Mouse (Mus musculus) liver, embryonic 14.5 days (tissue): Measurements from ENCODE around the gene Fam173a. TPM values are rescaled to one million over a fixed set of nuclear protein-coding genes. Genes with fewer than 3 reads are reported as not detected.

Experiments
- ATAC-seq: fragments of 200-750 bp; cut with Nextera tagmentation; 2 replicates; pipeline ENCODE4 v1.8.0; 2017; ENCODE audit warnings: moderate number of reproducible peaks, mild to moderate bottlenecking, moderate library complexity; ENCODE audit not compliant: insufficient read depth
- DNase-seq, 3 experiments: peaks; one replicate each; pipeline ENCODE4 v3.0.0-alpha.2; 2012 to 2013; ENCODE audit warnings: low read depth in 3 of 3, low spot score in 3 of 3
- H3K27ac ChIP-seq: fragments of 300-500 bp; sonication (generic); 2 replicates; pipeline ENCODE4 v1.5.1; 2014; ENCODE audit warnings: moderate library complexity, mild to moderate bottlenecking, control low read depth, inconsistent platforms
- H3K27me3 ChIP-seq: fragments of 300-500 bp; sonication (generic); 2 replicates; pipeline ENCODE4 v1.6.1; 2014; ENCODE audit warnings: mild to moderate bottlenecking, low read length, moderate library complexity; ENCODE audit not compliant: control insufficient read depth, insufficient read depth
- H3K36me3 ChIP-seq: fragments of 300-500 bp; sonication (generic); replicated peaks from 2 replicates; pipeline ENCODE4 v1.6.1; 2014; ENCODE audit warnings: low read depth; ENCODE audit not compliant: control insufficient read depth, insufficient read depth
- H3K4me1 ChIP-seq, 2 experiments: fragments of 200-500 bp in 1 of 2; fragments of 300-500 bp in 1 of 2; sonication (generic) in 1 of 2; replicated peaks; 2 replicates each; pipeline ENCODE4 v1.6.1; 2012 to 2014; ENCODE audit warnings: antibody characterized with exemption in 1 of 2, inconsistent platforms in 1 of 2, low read length in 1 of 2; ENCODE audit not compliant: control insufficient read depth in 2 of 2, insufficient read depth in 2 of 2
- H3K4me2 ChIP-seq: fragments of 300-500 bp; sonication (generic); 2 replicates; pipeline ENCODE4 v1.6.1; 2014; ENCODE audit warnings: low read depth, mild to moderate bottlenecking, control low read depth, moderate library complexity
- H3K4me3 ChIP-seq, 2 experiments: fragments of 200-500 bp in 1 of 2; fragments of 300-500 bp in 1 of 2; sonication (generic) in 1 of 2; 2 replicates each; pipeline ENCODE4 v1.5.1; 2012 to 2014; ENCODE audit warnings: low read depth in 2 of 2, low read length in 2 of 2, mild to moderate bottlenecking in 2 of 2, control low read depth in 1 of 2, inconsistent platforms in 1 of 2, moderate library complexity in 1 of 2; ENCODE audit not compliant: insufficient read depth in 1 of 2
- H3K9ac ChIP-seq: fragments of 300-500 bp; sonication (generic); replicated peaks from 2 replicates; pipeline ENCODE4 v1.6.1; 2014; ENCODE audit warnings: mild to moderate bottlenecking, control low read depth, moderate library complexity
- H3K9me3 ChIP-seq: fragments of 300-500 bp; sonication (generic); 2 replicates; pipeline ENCODE4 v1.6.1; 2016; ENCODE audit warnings: low read length, mixed read lengths; ENCODE audit not compliant: control insufficient read depth
- CTCF ChIP-seq: IDR thresholded peaks from 2 replicates; pipeline ENCODE4 v1.5.1; 2016; ENCODE audit warnings: antibody characterized with exemption, low read depth, control low read depth
- EP300 ChIP-seq: IDR thresholded peaks from 2 replicates; pipeline ENCODE4 v1.6.1; 2016; ENCODE audit warnings: antibody characterized with exemption, low read depth
- WGBS: fragments of 180-500 bp; shearing (Covaris S2); extraction: QIAGEN DNeasy Blood & Tissue Kit; methylation state at CpG from one replicate; pipeline ENCODE4 v1.1.7; 2014; ENCODE audit not compliant: insufficient replicate concordance; 5-methylcytosine and 5-hydroxymethylcytosine counted together
- polyA plus RNA-seq, 2 experiments: library from polyadenylated mRNA; depleted of rRNA in 1 of 2; stranded (reverse) in 1 of 2; unstranded in 1 of 2; fragments of >200 nt; fragmentation: Nextera tagmentation in 1 of 2; extraction: Ambion mirVana in 1 of 2; gene quantifications; 2 replicates each; pipeline versions ENCODE4 v1.2.1 to v1.2.3; 2012 to 2014

Gene Fam173a
- polyA plus RNA-seq, 2 experiments: 46.6 to 57.2 TPM

GRCm38 (mm10) chr17:25773549-25774120 lies 19.1 kb downstream of the Fam173a start, which contains the start of gene Narfl:
Gene Narfl, plus strand, starts transcription at chr17:25773776.
- WGBS: 0% methylated on average over 37 of the region's 37 CpGs
- Histone ChIP-seq H3K27me3 (peaks cover 2% of the 10 kb centered on the region; the same call in 1 of the 2 replicates), H3K27ac (no peak within 1 kb of the TSS), H3K36me3 (peaks cover 2% of the 10 kb centered on the region; the same call in 1 of the 2 replicates), H3K9ac (peak within 1 kb of the TSS; percentile 88), H3K4me1 (peaks cover 3 to 7% of the 10 kb centered on the region in 2 experiments), H3K4me3 (peak within 1 kb of the TSS; percentile 58 to 82), H3K9me3 (no peaks in the 10 kb centered on the region), H3K4me2 (peak within 1 kb of the TSS; percentile 65)
- peak; percentile 87 for ATAC-seq
- DNase-seq: peak; percentile 95 to 96 (median 95)
- no peak for TF ChIP-seq EP300
- peak; percentile 99 for TF ChIP-seq CTCF

- H3K27ac ChIP-seq: no peak overlapping the region
- DNase-seq (no peak), ATAC-seq (no peak)
- no peak for TF ChIP-seq CTCF
- no peak for TF ChIP-seq EP300
- H3K4me2 ChIP-seq: no peak overlapping the region
- no peaks in the 10 kb centered on the region for H3K9me3 ChIP-seq
- H3K4me1 ChIP-seq: peaks cover 1 to 3% of the 10 kb centered on the region in 2 experiments
- H3K9ac ChIP-seq: no peak overlapping the region
- H3K36me3 ChIP-seq: no peaks in the 10 kb centered on the region
- no peak overlapping the region for H3K4me3 ChIP-seq
- H3K27me3 ChIP-seq: peaks cover 3% of the 10 kb centered on the region; the same call in 1 of the 2 replicates
- 39% methylated on average over 9 of the region's 9 CpGs for WGBS
Measured at GRCm38 (mm10) chr17:25769331-25769730, 23.4 kb downstream of the Fam173a start.

GRCm38 (mm10) chr17:25765886-25766285 lies 26.8 kb downstream of the Fam173a start:
- H3K4me3 ChIP-seq: no peak overlapping the region
- no peak for ATAC-seq
- H3K4me2 ChIP-seq: no peak overlapping the region
- TF ChIP-seq EP300 (no peak), CTCF (no peak)
- DNase-seq: no peak
- H3K36me3 ChIP-seq: no peaks in the 10 kb centered on the region
- WGBS: 57% methylated on average over 5 of the region's 5 CpGs
- no peak overlapping the region for H3K9ac ChIP-seq
- no peaks in the 10 kb centered on the region for H3K4me1 ChIP-seq
- H3K27me3 ChIP-seq: peaks cover 3% of the 10 kb centered on the region; the same call in 1 of the 2 replicates
- no peaks in the 10 kb centered on the region for H3K9me3 ChIP-seq
- H3K27ac ChIP-seq: no peak overlapping the region

GRCm38 (mm10) chr17:25762591-25762990 lies 30.1 kb downstream of the Fam173a start:
- Histone ChIP-seq H3K27me3 (no peaks in the 10 kb centered on the region), H3K4me2 (no peak overlapping the region), H3K27ac (no peak overlapping the region), H3K4me1 (no peaks in the 10 kb centered on the region), H3K4me3 (no peak overlapping the region), H3K9ac (no peak overlapping the region), H3K9me3 (no peaks in the 10 kb centered on the region), H3K36me3 (no peaks in the 10 kb centered on the region)
- 9% methylated on average over 3 of the region's 3 CpGs for WGBS
- DNase-seq (no peak), ATAC-seq (no peak)
- TF ChIP-seq CTCF (no peak), EP300 (no peak)

GRCm38 (mm10) chr17:25761561-25761970 lies 31.1 kb downstream of the Fam173a start:
- no peak overlapping the region for H3K4me2 ChIP-seq
- no peak overlapping the region for H3K9ac ChIP-seq
- TF ChIP-seq CTCF (no peak), EP300 (no peak)
- no peaks in the 10 kb centered on the region for H3K36me3 ChIP-seq
- ATAC-seq (no peak), DNase-seq (no peak)
- H3K27ac ChIP-seq: no peak overlapping the region
- no peaks in the 10 kb centered on the region for H3K27me3 ChIP-seq
- H3K4me3 ChIP-seq: no peak overlapping the region
- H3K9me3 ChIP-seq: no peaks in the 10 kb centered on the region
- 50% methylated on average over 4 of the region's 4 CpGs for WGBS
- no peaks in the 10 kb centered on the region for H3K4me1 ChIP-seq
